Mouse (Mus musculus) gastrocnemius, postnatal 10 days (tissue): ENCODE data around the gene Nkg7. TPM values are rescaled to one million over a fixed set of nuclear protein-coding genes. Genes with fewer than 3 reads are reported as not detected.

ENCODE experiments used
- microRNA-seq, 2 experiments: library from miRNA; unstranded; fragments of <30 nt; microRNA quantifications; one replicate each; pipeline ENCODE4 v1.2.0; 2021
- total RNA-seq, 2 experiments: library from RNA; stranded (reverse); gene quantifications; 2 replicates each; pipeline ENCODE4 v1.2.3; 2021

Gene Nkg7
- total RNA-seq, 2 experiments from 2014 or later, result not detected

Small RNAs within 50 kb of the gene (microRNA-seq; reads per million reads assigned to microRNA genes)
- 2.0 to 2.5 reads per million in 2 experiments for gene Mir7051

Other genes starting within 250 kb of the Nkg7 start
- 10 to 100 TPM; 15.6 to 17.0 TPM for gene Zfp715, start 123.8 kb upstream of the Nkg7 start, total RNA-seq
- gene Siglecf, start 85.7 kb upstream of the Nkg7 start, total RNA-seq, result not detected
- gene Siglecg, start 28.9 kb upstream of the Nkg7 start, total RNA-seq, result under 1 TPM; 0.14 to 0.59 TPM
- gene Lim2, start 9.4 kb upstream of the Nkg7 start, total RNA-seq, result not detected
- not detected for gene Cldnd2, start 3.7 kb downstream of the Nkg7 start, total RNA-seq
- gene Etfb, start 7.0 kb downstream of the Nkg7 start, total RNA-seq, result 100 to 1,000 TPM; 346 to 421 TPM
- 1 to 10 TPM in 1 of 2 experiments, under 1 TPM in 1; 0.66 to 1.2 TPM for gene Gm45233, start 7.1 kb downstream of the Nkg7 start, total RNA-seq
- 1 to 10 TPM; 1.4 to 3.8 TPM for gene Vsig10l, start 26.1 kb downstream of the Nkg7 start, total RNA-seq
- gene Iglon5, start 53.0 kb downstream of the Nkg7 start, total RNA-seq, result 1 to 10 TPM; 1.2 to 1.3 TPM
- gene 4931406B18Rik, start 68.9 kb downstream of the Nkg7 start, total RNA-seq, result not detected
- 1 to 10 TPM; 3.1 to 3.9 TPM for gene Cd33, start 107.4 kb downstream of the Nkg7 start, total RNA-seq
- gene Zfp658, start 125.2 kb downstream of the Nkg7 start, total RNA-seq, result 1 to 10 TPM; 1.2 to 1.4 TPM
- 1 to 10 TPM; 6.1 to 7.3 TPM for gene Zfp719, start 142.5 kb downstream of the Nkg7 start, total RNA-seq
- not detected for gene Zfp819, start 170.1 kb downstream of the Nkg7 start, total RNA-seq
- gene Ceacam18, start 197.6 kb downstream of the Nkg7 start, total RNA-seq, result not detected
- under 1 TPM; 0.45 to 0.59 TPM for gene Siglece, start 223.1 kb downstream of the Nkg7 start, total RNA-seq
- gene Ctu1, start 234.9 kb downstream of the Nkg7 start, total RNA-seq, result 1 to 10 TPM; 3.2 to 3.8 TPM